Mouse (Mus musculus) forelimb bud, embryonic 11.5 days (tissue): Measurements from ENCODE around the gene Slc6a12.

ENCODE experiments used
- DNase-seq: peaks from one replicate; pipeline ENCODE4 v3.0.0-alpha.2; 2012; ENCODE audit warnings: low read depth, low spot score

Slc6a12 gene

GRCm38 (mm10) chr6:121343026-121343770 is at the start of gene Slc6a12:
Slc6a12 (plus strand) TSS chr6:121343076.
- DNase-seq = no peak

GRCm38 (mm10) chr6:121299317-121299716 is 43.6 kb upstream of the Slc6a12 start:
- no peak for DNase-seq

DNA sequence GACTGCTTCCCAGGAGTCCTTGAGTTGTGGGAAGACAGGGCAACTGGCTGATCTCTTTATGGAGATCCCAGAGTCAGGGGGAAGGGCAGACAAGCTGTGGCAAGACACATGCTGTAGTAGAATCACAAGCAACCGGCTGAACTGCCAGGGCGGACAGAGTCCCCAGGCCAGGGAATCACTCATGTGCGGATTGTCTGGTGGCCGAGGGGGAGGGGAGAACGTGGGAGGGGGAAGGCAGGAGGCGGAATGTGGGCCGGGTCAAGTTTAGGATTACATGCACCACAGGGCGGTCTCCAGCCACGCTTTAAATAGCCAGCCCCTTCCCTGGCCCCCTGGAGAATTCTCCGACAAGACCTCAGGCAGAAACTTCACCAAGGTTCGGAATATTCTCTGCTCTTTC is 42.9 kb upstream of the Slc6a12 start, which contains the start of gene Slc6a13:
Gene Slc6a13, plus strand, starts transcription at position 274 of the 400 bp plus-strand sequence.
- DNase-seq = peak; percentile 61

GRCm38 (mm10) chr6:121300504-121300903 is 42.4 kb upstream of the Slc6a12 start:
- no peak for DNase-seq

GRCm38 (mm10) chr6:121303466-121304220 is 39.2 kb upstream of the Slc6a12 start:
- DNase-seq = no peak

DNA sequence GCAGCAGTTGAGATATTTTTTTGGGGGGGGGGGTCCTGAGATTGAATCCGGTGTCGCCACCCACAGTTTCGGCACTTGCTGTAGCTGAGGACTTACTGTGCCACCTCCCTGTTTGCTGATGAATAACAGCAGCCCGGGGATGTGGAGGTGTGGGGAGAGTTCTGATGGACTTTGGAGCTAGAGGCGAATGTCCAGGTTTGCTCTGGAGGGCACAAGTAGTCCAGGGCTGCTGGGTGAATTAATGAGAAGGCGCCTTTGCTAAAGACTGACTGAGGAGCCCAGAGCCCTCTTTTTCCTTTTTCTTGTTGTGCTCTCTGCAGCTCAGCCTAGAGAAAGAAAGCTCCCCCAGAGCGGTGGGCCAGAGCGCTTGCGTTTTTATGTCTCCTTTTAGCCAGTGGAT is 38.2 kb upstream of the Slc6a12 start:
- no peak for DNase-seq

DNA sequence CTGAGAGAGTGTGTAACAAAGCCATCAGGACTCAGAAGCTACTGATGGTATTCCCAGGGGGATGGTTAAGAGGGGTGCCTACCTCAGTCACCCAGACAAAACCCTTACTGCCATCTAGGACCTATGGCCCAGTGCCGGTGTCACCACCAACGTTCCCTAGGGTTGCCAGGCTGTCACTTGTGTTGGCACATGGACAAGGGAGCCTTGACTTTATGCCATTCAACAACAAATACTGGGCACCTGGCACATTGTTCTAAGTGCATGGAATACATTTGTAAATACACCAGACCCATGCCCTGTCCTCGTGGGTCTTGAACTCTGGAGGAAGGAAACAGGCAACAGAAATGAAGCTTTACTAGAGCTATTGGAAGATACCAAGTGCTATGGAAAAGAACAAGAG is 37.3 kb upstream of the Slc6a12 start:
- no peak for DNase-seq

- no peak for DNase-seq
Measured at GRCm38 (mm10) chr6:121310984-121311383, 31.9 kb upstream of the Slc6a12 start.

DNA sequence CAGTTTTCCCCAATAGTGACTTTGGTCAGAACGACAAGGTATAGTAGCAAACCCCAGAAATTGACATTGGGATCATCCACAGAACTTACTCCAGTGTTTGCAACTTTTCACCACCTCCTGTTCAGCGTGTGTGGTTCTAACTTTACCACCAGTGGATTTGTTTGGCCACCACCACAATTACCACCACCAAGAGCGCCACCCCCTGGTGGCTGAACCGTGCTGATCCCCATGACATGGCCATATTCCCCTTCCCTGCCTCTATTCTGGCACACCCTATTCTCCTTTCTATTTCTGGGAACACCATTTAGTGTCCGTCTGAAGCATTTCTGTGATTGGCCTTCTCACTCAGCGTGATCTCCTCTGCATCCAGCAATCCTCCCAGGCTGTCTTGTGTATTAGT is 23.8 kb upstream of the Slc6a12 start:
- no peak for DNase-seq

GRCm38 (mm10) chr6:121322381-121323110 is 20.3 kb upstream of the Slc6a12 start:
- no peak for DNase-seq

DNA sequence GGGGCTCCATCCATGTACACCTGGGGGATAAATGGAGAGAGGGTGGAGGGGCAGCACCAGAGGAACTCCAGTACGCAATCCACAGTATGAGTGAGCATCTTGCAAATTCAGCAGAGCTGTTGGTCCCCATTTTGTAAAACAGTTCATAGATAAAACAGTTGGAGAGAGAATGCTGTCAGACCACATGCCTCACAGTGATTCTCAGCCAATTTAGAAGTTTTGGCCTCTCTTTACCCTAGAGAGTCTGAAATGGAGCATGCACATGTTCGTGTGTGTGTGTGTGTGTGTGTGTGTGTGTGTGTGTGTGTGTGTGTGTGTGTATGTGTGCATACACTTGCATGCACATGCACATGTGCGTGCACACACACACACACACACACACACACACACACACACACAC is 17.6 kb upstream of the Slc6a12 start:
- no peak for DNase-seq

- DNase-seq = no peak
Measured at GRCm38 (mm10) chr6:121325740-121326139, 17.1 kb upstream of the Slc6a12 start.

DNA sequence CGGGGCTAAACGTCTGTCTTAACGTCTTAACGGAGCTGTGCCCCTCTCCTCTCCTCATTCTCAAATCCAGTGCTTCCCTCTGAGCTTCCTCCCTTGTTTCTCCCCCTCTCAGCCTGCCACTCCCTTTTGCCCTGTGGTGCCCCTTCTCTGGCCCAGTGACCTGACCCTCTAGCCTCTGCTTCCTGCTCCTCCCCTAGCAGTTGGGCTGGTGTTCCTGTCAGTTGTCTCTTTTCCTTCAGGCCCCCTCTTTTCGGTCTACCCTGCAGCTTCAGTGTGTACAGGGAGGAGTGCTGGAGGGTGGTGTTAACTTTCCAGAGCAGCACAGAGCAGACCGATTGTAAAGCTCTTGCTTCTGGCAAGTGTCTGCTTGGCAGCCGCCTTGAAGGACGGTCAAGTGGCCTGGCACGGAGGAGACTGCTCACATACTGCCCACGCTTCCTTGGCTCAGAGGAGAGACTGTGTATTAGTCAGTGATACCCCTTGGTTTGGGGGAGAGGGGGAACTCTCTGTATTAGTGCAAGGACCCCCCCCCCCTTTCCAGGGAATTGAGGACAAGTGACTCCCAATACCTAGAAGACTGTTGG is 16.3 kb upstream of the Slc6a12 start:
- DNase-seq = no peak

GRCm38 (mm10) chr6:121328417-121328884 is 14.4 kb upstream of the Slc6a12 start:
- DNase-seq = no peak

GRCm38 (mm10) chr6:121329848-121330508 is 12.9 kb upstream of the Slc6a12 start:
- peak; percentile 57 for DNase-seq

- no peak for DNase-seq
Measured at GRCm38 (mm10) chr6:121335841-121336240, 7.0 kb upstream of the Slc6a12 start.

GRCm38 (mm10) chr6:121336558-121336957 is 6.3 kb upstream of the Slc6a12 start:
- DNase-seq = no peak

DNA sequence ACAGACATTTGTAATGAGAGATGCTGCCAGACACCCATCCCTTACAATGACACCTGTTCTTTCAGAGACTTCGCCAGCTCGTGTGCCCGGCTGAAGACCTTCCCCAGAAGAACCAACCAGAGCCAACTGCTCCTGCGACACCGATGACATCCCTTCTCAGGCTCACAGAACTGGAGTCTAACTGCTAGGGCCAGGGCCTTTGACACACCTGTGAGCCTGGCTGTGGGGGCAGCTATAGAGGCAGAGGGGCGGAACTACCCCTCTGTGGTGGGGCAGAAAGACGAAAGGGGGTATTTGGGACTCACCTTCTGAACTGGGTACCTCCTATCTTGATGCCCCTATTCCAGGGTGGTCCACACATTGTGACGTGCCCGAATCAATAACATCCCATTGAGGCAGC is 5.6 kb upstream of the Slc6a12 start:
- no peak for DNase-seq

DNA sequence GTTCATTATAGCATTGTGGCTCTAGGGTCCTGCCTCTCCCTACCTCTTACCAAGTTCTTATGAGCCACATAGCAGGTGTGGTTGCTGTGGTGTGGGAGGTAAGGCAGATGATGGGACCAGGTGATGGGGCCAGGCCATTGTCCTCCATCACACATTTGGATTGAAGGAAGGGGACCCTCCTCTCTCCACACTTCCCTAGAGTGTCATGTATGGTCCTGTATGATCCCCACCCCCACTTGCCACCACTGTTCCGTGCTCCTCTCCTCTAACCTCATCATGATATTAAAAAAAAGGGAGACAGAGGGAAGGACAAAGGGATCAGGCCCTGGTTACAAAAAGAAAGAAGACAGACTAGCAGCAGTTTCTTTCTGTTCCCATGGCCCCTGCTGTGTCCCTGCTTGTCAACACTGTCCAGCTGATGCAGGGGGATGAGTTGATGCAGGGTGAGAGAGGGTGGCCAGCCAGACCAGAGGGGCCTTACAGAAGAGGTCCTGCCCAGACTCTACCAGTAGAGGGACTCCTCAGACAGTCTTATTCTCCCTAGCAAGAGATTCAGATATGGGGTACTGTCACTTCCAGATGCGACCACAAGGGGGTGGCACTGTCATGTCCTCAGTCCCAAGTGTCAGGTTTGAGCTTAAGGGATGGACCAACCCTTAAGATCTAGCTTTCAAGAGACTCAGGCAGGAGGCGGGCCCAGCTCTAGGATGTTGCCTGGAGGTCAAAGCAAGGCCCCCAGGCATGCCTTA is 4.9 kb upstream of the Slc6a12 start:
- DNase-seq = peak; percentile 83

DNA sequence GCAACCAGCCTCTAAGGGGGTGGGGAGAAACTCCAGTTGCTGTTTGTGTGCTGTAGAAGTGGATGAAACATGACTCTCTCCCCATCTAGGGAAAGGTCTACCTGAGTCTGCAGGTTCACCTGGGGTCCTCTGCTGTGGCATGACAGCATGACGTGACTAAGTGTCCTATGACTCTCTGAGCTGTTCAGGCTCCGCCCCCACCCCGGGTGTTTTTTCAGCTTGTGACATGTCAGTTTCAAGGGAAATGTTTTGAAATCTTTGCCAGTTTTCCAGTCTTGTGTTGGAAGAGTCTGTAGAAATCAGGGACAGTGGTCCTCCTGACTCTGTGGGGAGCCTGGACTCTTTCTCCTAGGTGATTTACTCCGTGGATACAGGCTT is 4.4 kb upstream of the Slc6a12 start:
- no peak for DNase-seq

- DNase-seq = no peak
Measured at GRCm38 (mm10) chr6:121341650-121342049, 1.2 kb upstream of the Slc6a12 start.
